Mouse (Mus musculus) spleen, adult 2 months (tissue): ENCODE data around the gene Tc2n.

ENCODE experiments used
- CTCF ChIP-seq: fragments of 200-500 bp; IDR thresholded peaks from 2 replicates; pipeline ENCODE4 v1.5.1; 2011; ENCODE audit warnings: mild to moderate bottlenecking, inconsistent platforms; ENCODE audit not compliant: insufficient read depth, insufficient read length, insufficient replicate concordance; ENCODE audit errors: extremely low read depth
- POLR2A ChIP-seq: fragments of 200-500 bp; IDR thresholded peaks from 2 replicates; pipeline ENCODE4 v1.6.1; 2011; ENCODE audit warnings: low read depth, low read length, inconsistent platforms

DNA sequence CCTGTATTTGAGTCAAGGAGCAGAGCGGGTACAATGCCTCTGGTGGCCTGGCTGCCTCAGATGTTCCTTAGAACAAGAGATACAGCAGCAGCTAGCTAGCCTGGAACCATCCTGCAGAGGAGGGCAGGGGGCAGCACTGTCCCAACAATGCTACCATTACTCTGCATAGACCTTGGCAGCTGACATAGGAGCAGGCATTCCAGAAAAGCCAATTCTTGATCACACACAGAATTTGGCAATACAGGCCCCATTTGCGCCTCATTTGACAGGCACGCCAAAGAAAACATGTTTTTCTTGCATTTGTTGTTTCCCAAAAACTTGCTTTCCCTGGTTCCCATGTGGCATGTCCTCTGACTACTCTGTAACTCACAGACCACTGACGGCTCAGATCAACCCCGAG lies 43.7 kb upstream of the Tc2n start:
- TF ChIP-seq CTCF (no peak), POLR2A (no peak)
